Mouse (Mus musculus): ENCODE data around the gene D130043K22Rik. TPM values are rescaled to one million over a fixed set of nuclear protein-coding genes. Genes with fewer than 3 reads are reported as not detected.

D130043K22Rik gene
- total RNA-seq, 2 experiments from 2014 or later = 0.05 TPM; not detected in 1

DNA sequence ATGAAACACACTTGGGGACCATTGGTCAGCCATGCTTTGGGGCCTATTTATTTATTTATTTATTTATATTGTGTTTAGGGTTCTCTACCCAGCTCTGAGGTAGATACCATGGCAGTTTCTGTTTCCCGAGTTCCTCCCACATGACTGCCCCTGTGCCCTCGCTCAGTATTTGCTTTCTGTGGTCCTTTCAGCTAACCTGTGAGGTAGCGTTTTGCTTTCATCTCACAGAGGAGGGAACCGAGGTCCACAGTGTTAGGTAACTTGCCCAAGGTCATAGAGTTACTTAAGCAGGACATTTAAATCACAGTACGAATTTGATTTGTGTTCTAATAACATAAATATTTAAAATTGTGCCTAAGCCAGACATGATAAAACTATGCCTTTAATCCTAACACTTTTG is 102.2 kb downstream of the D130043K22Rik start:
- DNase-seq = no peak

DNA sequence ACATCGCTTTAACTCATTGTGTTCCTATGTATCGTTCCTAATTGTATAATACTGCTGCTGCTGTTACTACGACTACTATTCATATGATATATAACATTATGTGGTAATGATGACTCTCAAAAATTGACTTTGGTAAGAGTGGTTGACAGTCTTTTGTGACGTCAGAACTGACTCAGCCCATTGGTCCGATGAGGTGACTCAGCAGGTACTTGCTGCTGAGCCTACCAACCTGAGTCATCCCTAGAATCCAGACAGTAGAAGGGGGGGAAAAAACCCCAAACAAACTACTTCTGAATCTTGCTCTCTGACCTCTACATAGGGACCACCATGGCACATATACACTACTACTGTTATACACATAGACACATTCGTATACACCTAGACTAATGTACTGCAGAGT is 103.9 kb downstream of the D130043K22Rik start:
- no peak for DNase-seq

Other genes starting within 250 kb of the D130043K22Rik start
- gene Armh2, start 103.9 kb upstream of the D130043K22Rik start, total RNA-seq (2021) = not detected
- 10 to 100 TPM; 61.0 to 65.8 TPM for gene Gmnn, start 83.2 kb upstream of the D130043K22Rik start, total RNA-seq (2021)
- 100 to 1,000 TPM; 132 to 137 TPM for gene BC005537, start 43.5 kb upstream of the D130043K22Rik start, total RNA-seq (2021)
- 100 to 1,000 TPM; 395 to 427 TPM for gene Acot13, start 13.6 kb upstream of the D130043K22Rik start, total RNA-seq (2021)
- gene Tdp2, start 13.5 kb upstream of the D130043K22Rik start, total RNA-seq (2021) = 10 to 100 TPM; 13.1 TPM
- 10 to 100 TPM; 27.9 to 28.1 TPM for gene Aldh5a1, start 92.5 kb downstream of the D130043K22Rik start, total RNA-seq (2021)
- 1 to 10 TPM; 2.0 to 2.5 TPM for gene Gpld1, start 98.0 kb downstream of the D130043K22Rik start, total RNA-seq (2021)
- 10 to 100 TPM; 53.5 to 54.7 TPM for gene Mrs2, start 175.2 kb downstream of the D130043K22Rik start, total RNA-seq (2021)
- gene Dcdc2a, start 210.9 kb downstream of the D130043K22Rik start, total RNA-seq (2021) = under 1 TPM in 1 of 2 experiments, not detected in 1; 0.05 TPM

Data from heart, adult 18-20 months (tissue).